Mouse (Mus musculus) testis, adult 2 months (tissue): ENCODE results near the gene Vwa3a.

Source experiments
- CTCF ChIP-seq: fragments of 200-500 bp; IDR thresholded peaks from 2 replicates; pipeline ENCODE4 v1.5.1; 2012; ENCODE audit warnings: low read depth, mild to moderate bottlenecking, inconsistent platforms, low read length, moderate library complexity; ENCODE audit not compliant: control insufficient read depth, insufficient read depth, insufficient replicate concordance
- POLR2A ChIP-seq: fragments of 200-500 bp; IDR thresholded peaks from 2 replicates; pipeline ENCODE4 v1.6.1; 2012; ENCODE audit warnings: low read depth, mild to moderate bottlenecking, inconsistent platforms, low read length, moderate library complexity; ENCODE audit not compliant: control insufficient read depth

- no peak for TF ChIP-seq CTCF
- no peak for TF ChIP-seq POLR2A
Observed at GRCm38 (mm10) chr7:120843037-120843621, 104.0 kb downstream of the Vwa3a start.
